Mouse (Mus musculus): Measurements from ENCODE around the gene Kif22.

GRCm38 (mm10) chr7:127026616-127026983 is 15.7 kb downstream of the Kif22 start:
- TF ChIP-seq CTCF (IDR thresholded peaks at IDR 0.05; ENCODE audit: control insufficient read depth, insufficient read depth, insufficient read length) = no peak
- TF ChIP-seq FOSL1 (IDR thresholded peaks at IDR 0.05; ENCODE audit: insufficient read depth, low read length, poor library complexity, severe bottlenecking) = no peak
- TF ChIP-seq CEBPB (IDR thresholded peaks at IDR 0.05; ENCODE audit: low read depth) = no peak
- TF ChIP-seq USF1 (IDR thresholded peaks at IDR 0.05; ENCODE audit: low read depth) = no peak
- no peak for TF ChIP-seq MYOG (IDR thresholded peaks at IDR 0.05; ENCODE audit: control insufficient read depth, extremely low read depth, insufficient read length)
